In the genomic region with DNA sequence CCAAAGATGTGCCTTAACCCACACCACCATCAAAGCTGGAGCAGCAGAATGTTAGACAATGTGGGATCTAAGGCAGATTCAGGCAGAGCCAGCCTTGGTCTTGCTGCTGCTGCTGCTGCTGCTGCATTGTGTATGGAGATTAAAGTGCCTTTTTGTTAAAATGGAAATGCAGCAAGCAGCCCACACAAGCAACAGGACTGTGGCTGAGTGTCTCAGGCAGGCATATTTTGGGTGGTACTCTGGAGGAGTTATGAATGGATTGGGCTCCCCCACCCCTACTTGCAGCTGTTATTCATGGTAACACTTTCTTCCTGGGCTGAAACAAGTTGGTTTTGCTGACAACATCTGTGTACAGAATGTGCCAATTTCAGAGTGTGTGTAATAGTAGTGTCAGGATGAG, we compare ENCODE assay signal across 20 mouse cellular contexts.
DNase-seq lines count a peak whose midpoint lies in the region; ATAC-seq and TF ChIP-seq lines count a peak whose summit lies in the region.
"Had no signal": no experiment of that assay in that cellular context is flagged by ENCODE, and none has a peak within 500 bp of the region (broad histone marks: within the 10 kb centered on the region; RNA-seq: fewer than 3 reads in every experiment).

No protein-coding gene starts in this region.

- H3K4me2 ChIP-seq in CH12.LX (ENCODE audit: insufficient read depth, low read depth, poor library complexity, severe bottlenecking) = no peak overlapping the region
- no peak overlapping the region for H3K4me2 ChIP-seq in midbrain, embryonic 13.5 days (replicated peaks)
- H3K4me2 ChIP-seq: embryonic facial prominence, embryonic 12.5 days; heart, embryonic 15.5 days; hindbrain, embryonic 15.5 days; neural tube, embryonic 12.5 days had no signal

- H3K9me3 ChIP-seq in CH12.LX (replicated peaks; ENCODE audit: low read length) = no peaks in the 10 kb centered on the region
- H3K9me3 ChIP-seq in midbrain, embryonic 13.5 days = no peaks in the 10 kb centered on the region
- H3K9me3 ChIP-seq: embryonic facial prominence, embryonic 12.5 days; heart, embryonic 15.5 days; hindbrain, embryonic 15.5 days; neural tube, embryonic 12.5 days had no signal

- ATAC-seq in midbrain, embryonic 13.5 days = peak; percentile 69; the same call in 1 of the 2 replicates
- ATAC-seq: lung, postnatal 0 days had no signal

- TF ChIP-seq EP300 in CH12.LX (IDR thresholded peaks at IDR 0.05; ENCODE audit: low read length) = no peak

- H3K36me3 ChIP-seq in CH12.LX (replicated peaks in 1 of 2; ENCODE audit: control insufficient read depth in 1 of 2, insufficient read depth in 1 of 2, low read length in 1 of 2) = peaks cover 13 to 46% of the 10 kb centered on the region in 2 experiments
- H3K36me3 ChIP-seq in midbrain, embryonic 13.5 days = no peaks in the 10 kb centered on the region
- H3K36me3 ChIP-seq: embryonic facial prominence, embryonic 12.5 days; hindbrain, embryonic 15.5 days; neural tube, embryonic 12.5 days had no signal

- TF ChIP-seq CTCF in CH12.LX (conservative IDR thresholded peaks at IDR 0.05 in 1 of 2, IDR thresholded peaks at IDR 0.05 in 1 of 2; ENCODE audit: low read depth in 2 of 2, low read length in 2 of 2) = no peak

- no peaks in the 10 kb centered on the region for H3K4me1 ChIP-seq in CH12.LX (ENCODE audit: control insufficient read depth in 1 of 2, insufficient read depth in 2 of 2)
- peaks cover 7% of the 10 kb centered on the region for H3K4me1 ChIP-seq in midbrain, embryonic 13.5 days (replicated peaks)
- H3K4me1 ChIP-seq: embryonic facial prominence, embryonic 12.5 days; heart, embryonic 15.5 days; hindbrain, embryonic 15.5 days; neural tube, embryonic 12.5 days had no signal

- dilution Hi-C loops in CH12.LX (cut with MboI; ENCODE audit: extremely low pct_ligation_motif_present, extremely low pct_unique_long_range_greater_than_20kb, low sequenced_read_pairs) = no loop called here

- peak; percentile 28 to 58 for DNase-seq in frontal cortex, adult 2 months (ENCODE audit: extremely low spot score in 1 of 2, low spot score in 1 of 2)
- DNase-seq in frontal cortex, postnatal 14 days (ENCODE audit: low spot score in 2 of 2) = no peak
- no peak for DNase-seq in CH12.LX (ENCODE audit: extremely low read depth)
- peak; percentile 73 for DNase-seq in brain, adult 2 months (ENCODE audit: low read depth, low spot score)
- no peak for DNase-seq in gastrocnemius, adult 18-20 months (ENCODE audit: low spot score)
- DNase-seq in urinary bladder, postnatal 10 days (ENCODE audit: low spot score) = no peak
- DNase-seq: adrenal gland, adult 2 months; cerebellum, adult 9-10 months; gastrocnemius, postnatal 10 days; heart, adult 2 months; heart, postnatal 4 days; kidney, adult 11 months; kidney, postnatal 10 days; liver had no signal

- H3K4me3 ChIP-seq in CH12.LX (replicated peaks in 1 of 3; ENCODE audit: low read depth in 2 of 3, low read length in 2 of 3, poor library complexity in 1 of 3) = no peak overlapping the region
- H3K4me3 ChIP-seq in midbrain, embryonic 13.5 days (replicated peaks) = no peak overlapping the region
- H3K4me3 ChIP-seq: embryonic facial prominence, embryonic 12.5 days; heart, adult 2 months; heart, embryonic 15.5 days; hindbrain, embryonic 15.5 days; neural tube, embryonic 12.5 days had no signal

- TF ChIP-seq POLR2A in CH12.LX (IDR thresholded peaks at IDR 0.05; ENCODE audit: low read depth, low read length) = no peak

- no peak overlapping the region for H3K9ac ChIP-seq in CH12.LX (ENCODE audit: insufficient read depth, low read depth)
- no peak overlapping the region for H3K9ac ChIP-seq in midbrain, embryonic 13.5 days (replicated peaks)
- H3K9ac ChIP-seq: embryonic facial prominence, embryonic 12.5 days; heart, embryonic 15.5 days; hindbrain, embryonic 15.5 days; neural tube, embryonic 12.5 days had no signal

- TF ChIP-seq RAD21 in CH12.LX (IDR thresholded peaks at IDR 0.05; ENCODE audit: low read depth, low read length) = no peak

- in situ Hi-C loops in CH12.LX (cut with MboI; ENCODE audit: low pct_ligation_motif_present, low pct_unique_long_range_greater_than_20kb, low sequenced_read_pairs) = no loop called here

- H3K27ac ChIP-seq in CH12.LX (ENCODE audit: insufficient read depth, low read depth) = 0 out of 2 replicates have a peak overlapping the region, but pooled peaks have one; percentile 21
- no peak overlapping the region for H3K27ac ChIP-seq in midbrain, embryonic 13.5 days
- H3K27ac ChIP-seq: embryonic facial prominence, embryonic 12.5 days; heart, adult 2 months; heart, embryonic 15.5 days; hindbrain, embryonic 15.5 days; neural tube, embryonic 12.5 days had no signal

- no peaks in the 10 kb centered on the region for H3K79me2 ChIP-seq in CH12.LX (replicated peaks; ENCODE audit: control insufficient read depth, extremely low read depth, insufficient read depth, poor library complexity, severe bottlenecking)

- no peaks in the 10 kb centered on the region for H3K27me3 ChIP-seq in CH12.LX (replicated peaks)
- H3K27me3 ChIP-seq in midbrain, embryonic 13.5 days = no peaks in the 10 kb centered on the region
- H3K27me3 ChIP-seq: embryonic facial prominence, embryonic 12.5 days; heart, embryonic 15.5 days; hindbrain, embryonic 15.5 days; neural tube, embryonic 12.5 days had no signal

TF ChIP-seq in CH12.LX, 34 proteins besides CTCF, POLR2A, EP300 and RAD21:
- no peak for TF ChIP-seq CHD1 (IDR thresholded peaks at IDR 0.05; ENCODE audit: low read depth, low read length)
- no peak for TF ChIP-seq ELF1 (IDR thresholded peaks at IDR 0.05; ENCODE audit: low read depth, low read length)
- TF ChIP-seq PAX5 (IDR thresholded peaks at IDR 0.05; ENCODE audit: low read length) = no peak
- TF ChIP-seq ZC3H11A (IDR thresholded peaks at IDR 0.05; ENCODE audit: low read depth, low read length) = no peak
- TF ChIP-seq E2F4 (IDR thresholded peaks at IDR 0.05; ENCODE audit: insufficient replicate concordance, low read depth, low read length) = no peak
- no peak for TF ChIP-seq SMC3 (IDR thresholded peaks at IDR 0.05; ENCODE audit: low read depth, low read length)
- no peak for TF ChIP-seq MXI1 (IDR thresholded peaks at IDR 0.05; ENCODE audit: low read depth, low read length)
- TF ChIP-seq NRF1 (IDR thresholded peaks at IDR 0.05; ENCODE audit: low read depth, low read length) = no peak
- no peak for TF ChIP-seq NELFE (IDR thresholded peaks at IDR 0.05; ENCODE audit: low read depth, low read length)
- TF ChIP-seq POLR2AphosphoS2 (IDR thresholded peaks at IDR 0.05; ENCODE audit: low read depth, low read length) = no peak
- TF ChIP-seq RCOR1 (conservative IDR thresholded peaks at IDR 0.05; ENCODE audit: low read depth, low read length) = no peak
- TF ChIP-seq ZNF384 (IDR thresholded peaks at IDR 0.05; ENCODE audit: low read depth, low read length) = no peak
- no peak for TF ChIP-seq CHD2 (IDR thresholded peaks at IDR 0.05; ENCODE audit: low read length)
- no peak for TF ChIP-seq TCF12 (IDR thresholded peaks at IDR 0.05; ENCODE audit: low read depth, low read length)
- TF ChIP-seq KAT2A (IDR thresholded peaks at IDR 0.05; ENCODE audit: insufficient replicate concordance, low read length) = no peak
- TF ChIP-seq JUN (IDR thresholded peaks at IDR 0.05; ENCODE audit: insufficient read depth, low read depth, low read length) = no peak

Comparison
In these comparisons a context has a peak if more than half of its experiments do, and no peak if none do; other contexts are left out.
1. DNase-seq: peak in frontal cortex, adult 2 months (2 of 2) and brain, adult 2 months (single experiment); none in frontal cortex, postnatal 14 days (0 of 2), CH12.LX (single experiment), gastrocnemius, adult 18-20 months (single experiment) and urinary bladder, postnatal 10 days (single experiment).